Comparison of ENCODE assay signal across 18 mouse cellular contexts in genomic region chr8:75204190-75204868, GRCm38 (mm10). TPM values are rescaled to one million over a fixed set of nuclear protein-coding genes. Genes with fewer than 3 reads are reported as not detected.
"Had no signal": no experiment of that assay in that cellular context is flagged by ENCODE, and none has a peak within 500 bp of the region (broad histone marks: within the 10 kb centered on the region; RNA-seq: fewer than 3 reads in every experiment).

No protein-coding gene starts in this region.

- H3K36me3 ChIP-seq: liver, embryonic 13.5 days; midbrain, embryonic 12.5 days; midbrain, embryonic 15.5 days; neural tube, embryonic 12.5 days; neural tube, embryonic 15.5 days; stomach, embryonic 15.5 days had no signal

- ATAC-seq: intestine, postnatal 0 days; midbrain, embryonic 15.5 days had no signal

- H3K27ac ChIP-seq: kidney, postnatal 0 days; left cerebral cortex, adult 2 months; liver, embryonic 13.5 days; midbrain, embryonic 12.5 days; midbrain, embryonic 15.5 days; neural tube, embryonic 12.5 days; neural tube, embryonic 15.5 days; stomach, embryonic 15.5 days had no signal

- H3K9ac ChIP-seq: liver, embryonic 13.5 days; midbrain, embryonic 12.5 days; midbrain, embryonic 15.5 days; neural tube, embryonic 12.5 days; neural tube, embryonic 15.5 days; stomach, embryonic 15.5 days had no signal

- H3K4me2 ChIP-seq: liver, embryonic 13.5 days; midbrain, embryonic 12.5 days; midbrain, embryonic 15.5 days; neural tube, embryonic 12.5 days; neural tube, embryonic 15.5 days; stomach, embryonic 15.5 days had no signal

- DNase-seq: kidney, adult 2 months; kidney, postnatal 36 days; liver, embryonic 13.5 days; lung, adult 2 months; lung, postnatal 14 days; lung, postnatal 4 days; right cerebral cortex, adult 18-20 months; right cerebral cortex, postnatal 25 days; spleen, adult 18-20 months; thymus, postnatal 25 days had no signal

- H3K4me3 ChIP-seq: left cerebral cortex, adult 2 months; liver, embryonic 13.5 days; midbrain, embryonic 12.5 days; midbrain, embryonic 15.5 days; neural tube, embryonic 12.5 days; neural tube, embryonic 15.5 days; stomach, embryonic 15.5 days had no signal

- H3K4me1 ChIP-seq: liver, embryonic 13.5 days; midbrain, embryonic 12.5 days; neural tube, embryonic 12.5 days; stomach, embryonic 15.5 days had no signal

- H3K9me3 ChIP-seq: liver, embryonic 13.5 days; midbrain, embryonic 12.5 days; midbrain, embryonic 15.5 days; neural tube, embryonic 12.5 days; neural tube, embryonic 15.5 days; stomach, embryonic 15.5 days had no signal

- H3K27me3 ChIP-seq: liver, embryonic 13.5 days; neural tube, embryonic 12.5 days; neural tube, embryonic 15.5 days; stomach, embryonic 15.5 days had no signal

RNA-seq across cellular contexts. Expression of gene Rasd2, which starts 9.4 kb away (rescaled TPM):
- polyA plus RNA-seq: liver, embryonic 13.5 days had no signal
